Mouse (Mus musculus) layer of hippocampus, adult 9-11 months (tissue): ENCODE measurements around the gene Adgre4.
A peak's percentile ranks its signal among the peaks of the same experiment; 100 is the strongest.
"Not testable (repeated sequence)": the region's sequence is repeated elsewhere in the genome, so short reads cannot be mapped to it uniquely, and the experiment has no call there.

ENCODE experiments used
- DNase-seq: peaks from one replicate; pipeline ENCODE4 v3.0.0; 2022

Gene Adgre4

DNA sequence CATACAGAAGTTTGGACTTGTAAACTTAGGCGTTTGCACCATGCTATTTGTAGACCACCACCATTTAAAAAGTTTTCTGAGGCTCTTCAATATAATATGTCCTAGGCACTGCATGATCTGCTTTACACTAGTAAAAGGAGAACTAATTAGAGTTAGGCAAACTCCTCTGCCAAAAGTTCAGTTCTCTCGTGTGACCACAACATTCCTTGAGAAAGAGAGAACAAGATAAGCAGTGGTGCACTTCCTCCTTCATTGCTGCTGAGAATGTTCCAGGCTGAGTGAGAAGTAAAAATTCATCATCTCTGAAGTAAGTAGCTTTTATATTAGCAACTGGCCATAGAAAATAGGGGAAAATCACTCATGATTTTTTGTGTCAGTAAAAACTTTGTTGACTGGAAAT, at the start of gene Adgre4:
TSS of gene Adgre4 (plus strand) at position 199 of the 400 bp plus-strand sequence.
- DNase-seq: no peak

GRCm38 (mm10) chr17:55702161-55702820, 47.5 kb upstream of the Adgre4 start:
- DNase-seq: peak; percentile 55

GRCm38 (mm10) chr17:55702865-55703264, 46.9 kb upstream of the Adgre4 start:
- DNase-seq: no peak

GRCm38 (mm10) chr17:55711984-55712811, 37.6 kb upstream of the Adgre4 start, which contains the start of gene Pot1b:
Gene Pot1b, minus strand, starts transcription at chr17:55712628.
- peak; percentile 97 for DNase-seq

- DNase-seq: no peak
These were observed 28.5 kb upstream of the Adgre4 start for GRCm38 (mm10) chr17:55721270-55721669.

DNA sequence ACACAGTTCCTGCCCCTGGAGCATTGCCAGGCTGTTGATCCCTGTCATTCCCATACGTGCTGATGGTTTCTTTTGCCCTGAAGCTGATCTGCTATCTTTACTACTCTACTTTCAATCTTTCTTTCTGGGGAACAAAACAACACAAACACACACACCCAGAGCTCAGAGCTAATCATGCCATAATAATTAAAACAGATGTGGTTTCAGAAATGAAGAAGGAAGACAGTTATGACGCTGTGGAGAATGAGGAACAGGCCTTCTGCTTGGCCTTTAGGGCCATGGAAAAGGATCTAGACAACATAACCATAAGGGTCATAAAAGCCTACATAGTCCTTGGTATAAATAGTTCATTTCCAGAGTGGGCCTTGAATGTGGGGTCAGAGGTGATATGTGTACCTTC, 27.5 kb upstream of the Adgre4 start:
- DNase-seq: no peak

DNA sequence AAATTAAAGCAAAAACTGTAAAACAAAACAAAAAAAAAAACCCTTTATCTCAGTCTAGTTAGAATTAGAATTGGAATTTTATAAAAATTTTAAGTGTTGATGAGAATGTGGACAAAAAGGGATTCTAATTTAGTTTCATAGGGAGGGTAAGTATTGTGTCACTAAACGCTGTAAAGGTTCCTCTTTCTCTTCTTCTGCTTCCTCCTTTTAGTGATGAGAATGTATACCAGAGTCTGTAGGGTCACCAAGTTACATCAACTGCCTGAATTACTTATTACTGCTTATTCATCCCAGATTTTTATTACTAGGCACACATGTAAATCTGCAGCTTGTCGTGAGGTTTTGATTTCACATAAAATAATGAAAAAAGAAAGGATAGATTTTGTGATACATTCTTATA, 23.6 kb upstream of the Adgre4 start:
- no peak for DNase-seq

DNA sequence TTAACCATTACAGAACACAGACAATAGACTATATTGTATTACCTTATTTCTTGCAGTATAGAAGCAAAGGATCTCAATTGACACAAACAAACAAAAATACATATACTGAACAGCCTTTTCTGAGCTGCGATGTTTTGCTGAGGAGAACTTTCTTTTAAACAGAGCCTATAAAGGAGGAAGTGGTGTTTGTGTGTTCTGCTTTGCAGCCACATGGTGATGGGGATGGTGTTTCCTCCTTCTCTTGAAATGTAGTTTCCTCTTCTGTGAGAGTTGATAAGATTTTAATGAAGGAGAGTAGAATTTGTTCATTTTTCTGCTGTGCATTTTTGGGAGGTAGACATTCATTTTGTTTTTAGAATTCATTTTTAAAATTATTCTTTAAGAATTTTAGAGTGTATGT, 13.1 kb upstream of the Adgre4 start:
- DNase-seq: no peak

DNA sequence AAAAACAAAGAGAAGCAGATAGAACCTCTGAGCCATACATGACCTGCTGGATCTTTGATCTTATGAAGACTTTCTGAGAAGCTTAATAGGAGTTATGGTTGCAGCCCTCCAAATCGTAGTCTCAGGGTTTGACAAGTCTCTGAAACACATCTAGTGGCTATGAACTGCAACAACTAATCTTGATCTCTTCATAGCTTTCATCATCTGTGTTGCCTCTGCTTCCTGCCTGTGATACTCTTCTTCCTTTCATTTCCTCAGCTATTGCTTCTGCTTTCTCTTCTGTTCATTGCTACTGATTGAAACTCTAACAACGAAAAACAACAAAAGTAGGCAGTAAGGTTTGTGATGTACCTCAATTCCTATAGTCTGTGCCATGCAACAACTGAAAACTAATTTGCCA, 1.4 kb downstream of the Adgre4 start:
- no peak for DNase-seq

DNA sequence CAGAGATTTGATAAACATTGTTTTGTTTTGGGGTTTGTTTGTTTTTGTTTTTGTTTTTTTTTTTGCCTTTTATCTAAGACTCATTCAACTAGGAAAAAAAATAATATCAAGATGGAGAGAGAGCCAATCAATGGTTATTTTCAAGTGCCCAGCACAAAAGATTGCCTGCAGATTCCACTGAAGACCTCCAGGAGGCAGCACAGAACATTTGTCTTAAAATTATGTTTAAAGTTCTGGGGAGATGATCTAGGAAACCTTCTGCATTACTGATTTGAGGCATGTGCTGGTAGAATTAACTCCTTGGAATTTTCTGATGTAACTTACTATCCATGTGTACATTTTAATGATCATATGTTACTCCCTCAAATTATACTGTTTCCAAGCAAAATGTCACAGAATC, 63.9 kb downstream of the Adgre4 start:
- DNase-seq: no peak

GRCm38 (mm10) chr17:55816853-55817252, 67.1 kb downstream of the Adgre4 start:
- DNase-seq: no peak

GRCm38 (mm10) chr17:55821566-55821965, 71.8 kb downstream of the Adgre4 start:
- no peak for DNase-seq

DNA sequence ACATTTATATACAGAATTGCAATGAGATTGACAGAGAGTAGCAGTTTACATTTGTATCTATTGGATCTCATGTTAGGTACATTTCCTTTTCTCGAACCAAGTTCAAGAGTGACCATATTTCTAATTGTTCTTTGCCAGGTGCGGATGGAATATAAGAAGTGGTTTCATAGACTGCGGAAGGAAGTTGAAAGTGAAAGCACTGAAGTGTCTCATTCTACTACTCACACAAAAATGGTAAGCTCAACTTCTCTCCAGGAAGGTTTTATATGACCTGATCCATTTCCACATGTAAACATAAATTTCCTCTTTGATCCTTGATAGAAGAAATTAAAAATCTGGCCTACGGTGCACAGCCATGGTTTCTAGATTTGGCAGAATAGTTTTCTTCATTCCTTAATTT, 93.3 kb downstream of the Adgre4 start:
- DNase-seq: no peak

GRCm38 (mm10) chr17:55877184-55877583, 127.4 kb downstream of the Adgre4 start:
- no peak for DNase-seq

DNA sequence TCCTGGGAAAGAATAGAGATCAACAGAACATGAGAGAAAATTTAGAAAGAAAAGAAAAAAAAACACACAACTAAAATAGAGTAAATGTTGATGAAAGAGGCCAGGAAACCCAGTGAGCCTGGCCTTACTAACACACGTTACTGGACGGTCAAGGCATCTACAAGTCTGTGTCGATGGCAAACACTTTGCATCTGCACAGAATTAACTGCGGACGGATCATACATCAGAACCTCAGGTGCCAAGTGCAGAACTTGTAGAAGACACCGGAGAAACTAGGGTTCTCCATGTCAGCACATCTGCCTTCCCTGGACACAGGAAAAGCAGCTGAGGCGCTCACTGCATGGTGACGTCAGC, 128.5 kb downstream of the Adgre4 start:
- not testable (repeated sequence) for DNase-seq

DNA sequence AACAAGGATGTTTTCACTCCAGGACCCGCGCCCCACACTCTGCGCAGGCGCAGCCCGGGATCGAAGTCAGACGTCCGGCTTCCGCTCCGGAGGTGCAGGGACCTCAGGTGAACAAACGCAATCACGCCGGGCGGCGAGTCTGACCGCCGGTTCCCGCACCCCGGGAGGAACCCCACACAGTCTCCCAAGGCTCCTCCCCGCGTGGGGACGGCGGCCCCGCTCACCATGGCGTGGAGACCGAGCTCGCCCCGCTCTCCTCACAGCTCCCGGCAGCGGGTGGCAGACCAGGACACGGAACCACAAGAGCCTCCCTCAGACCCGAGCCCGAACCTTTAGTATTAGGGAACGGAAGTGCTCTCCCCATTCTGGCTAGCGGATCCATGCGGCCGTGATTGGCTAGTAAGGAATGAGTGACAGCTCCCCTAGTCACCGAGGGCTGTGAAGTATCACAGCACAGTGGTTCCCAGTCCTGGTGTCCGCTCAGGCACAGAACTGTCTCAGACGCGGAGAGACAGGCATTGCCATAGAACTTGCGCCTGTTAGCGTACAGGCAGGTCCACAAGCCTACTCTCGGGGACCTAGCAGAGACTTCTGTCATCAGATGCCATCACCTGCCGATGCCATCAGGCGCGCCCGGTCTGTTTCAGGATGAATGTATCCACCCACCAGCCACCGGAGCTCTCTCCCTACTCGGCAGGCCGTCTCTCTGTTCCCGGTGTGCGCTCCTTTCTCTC, 129.0 kb downstream of the Adgre4 start, which contains the start of gene Zfp119a:
TSS of gene Zfp119a (minus strand) at position 295 of the 734 bp plus-strand sequence.
- peak; percentile 91 for DNase-seq

GRCm38 (mm10) chr17:55883631-55884030, 133.8 kb downstream of the Adgre4 start:
- no peak for DNase-seq

DNA sequence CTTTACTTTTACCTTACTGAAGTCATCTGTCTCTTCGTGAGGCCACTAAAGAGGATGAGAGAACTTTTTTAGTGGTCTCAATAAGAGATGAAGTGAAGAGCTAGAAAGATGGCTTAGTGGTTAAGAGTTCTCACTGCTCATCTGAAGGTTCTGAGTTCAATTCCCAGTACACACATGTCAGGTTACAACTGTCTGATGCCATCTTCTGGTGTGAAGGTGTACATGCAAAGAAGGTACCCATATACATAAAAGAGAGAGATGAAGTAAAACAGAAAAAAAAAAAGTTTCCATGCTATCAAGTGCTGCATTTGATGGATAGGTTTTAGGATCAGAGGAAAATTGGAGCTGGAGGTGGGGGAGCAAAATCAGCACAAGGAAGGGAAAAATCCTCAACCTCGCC, 135.1 kb downstream of the Adgre4 start:
- DNase-seq: no peak

GRCm38 (mm10) chr17:55892406-55892955, 142.7 kb downstream of the Adgre4 start:
- DNase-seq: not testable (repeated sequence)

- no peak for DNase-seq
These were observed 153.3 kb downstream of the Adgre4 start for GRCm38 (mm10) chr17:55903087-55903486.
